Mouse (Mus musculus): ENCODE measurements around the gene Cdc123.
A peak's percentile ranks its signal among the peaks of the same experiment; 100 is the strongest.

Cdc123 gene

GRCm38 (mm10) chr2:5804440-5805045, 40.4 kb downstream of the Cdc123 start:
- peak; percentile 46 for DNase-seq

GRCm38 (mm10) chr2:5801927-5802590, 42.9 kb downstream of the Cdc123 start:
- no peak for DNase-seq

GRCm38 (mm10) chr2:5801182-5801640, 43.8 kb downstream of the Cdc123 start:
- DNase-seq: peak; percentile 32

- no peak for DNase-seq
These were observed 46.9 kb downstream of the Cdc123 start for GRCm38 (mm10) chr2:5797816-5798672.

- peak; percentile 25 for DNase-seq
These were observed 51.2 kb downstream of the Cdc123 start for GRCm38 (mm10) chr2:5793771-5794170.

GRCm38 (mm10) chr2:5792056-5792455, 52.9 kb downstream of the Cdc123 start:
- no peak for DNase-seq

- DNase-seq: no peak
These were observed 55.3 kb downstream of the Cdc123 start for GRCm38 (mm10) chr2:5789625-5790160.

GRCm38 (mm10) chr2:5787391-5787790, 57.6 kb downstream of the Cdc123 start:
- no peak for DNase-seq

- peak; percentile 28 for DNase-seq
These were observed 72.5 kb downstream of the Cdc123 start for GRCm38 (mm10) chr2:5772464-5772863.

GRCm38 (mm10) chr2:5770708-5771241, 74.2 kb downstream of the Cdc123 start:
- DNase-seq: peak; percentile 71

GRCm38 (mm10) chr2:5769630-5770029, 75.3 kb downstream of the Cdc123 start:
- DNase-seq: peak; percentile 10

GRCm38 (mm10) chr2:5768946-5769345, 76.0 kb downstream of the Cdc123 start:
- no peak for DNase-seq

GRCm38 (mm10) chr2:5762031-5762430, 82.9 kb downstream of the Cdc123 start:
- no peak for DNase-seq

- DNase-seq: no peak
These were observed 84.4 kb downstream of the Cdc123 start for GRCm38 (mm10) chr2:5760479-5761008.

GRCm38 (mm10) chr2:5758569-5758968, 86.4 kb downstream of the Cdc123 start:
- DNase-seq: no peak

- no peak for DNase-seq
These were observed 94.1 kb downstream of the Cdc123 start for GRCm38 (mm10) chr2:5750872-5751271.

GRCm38 (mm10) chr2:5749210-5749609, 95.8 kb downstream of the Cdc123 start:
- no peak for DNase-seq

GRCm38 (mm10) chr2:5747545-5748043, 97.4 kb downstream of the Cdc123 start:
- DNase-seq: no peak

- DNase-seq: no peak
These were observed 98.4 kb downstream of the Cdc123 start for GRCm38 (mm10) chr2:5746529-5746928.
